Mouse (Mus musculus): Measurements from ENCODE around the gene Ces2f. TPM values are rescaled to one million over a fixed set of nuclear protein-coding genes. Genes with fewer than 3 reads are reported as not detected.
"Not testable (repeated sequence)": the region's sequence is repeated elsewhere in the genome, so short reads cannot be mapped to it uniquely, and the experiment has no call there.

Ces2f gene
- total RNA-seq (2021) = not detected
- long read RNA-seq, experiment 1 = 0 reads
- long read RNA-seq, experiment 2 = 0 reads

- no peak for DNase-seq (ENCODE audit: low spot score in 2 of 2)
These were observed at the start of gene Ces2f for GRCm38 (mm10) chr8:104947056-104947455. TSS of gene Ces2f (plus strand) at chr8:104947356.

GRCm38 (mm10) chr8:104901746-104902145 lies 45.4 kb upstream of the Ces2f start:
- DNase-seq (ENCODE audit: low spot score in 2 of 2) = no peak

GRCm38 (mm10) chr8:104907111-104907510 lies 40.0 kb upstream of the Ces2f start:
- no peak for DNase-seq (ENCODE audit: low spot score in 2 of 2)

- DNase-seq (ENCODE audit: low spot score in 2 of 2) = not testable (repeated sequence)
These were observed 38.1 kb upstream of the Ces2f start for GRCm38 (mm10) chr8:104909021-104909420.

GRCm38 (mm10) chr8:104909651-104910050 lies 37.5 kb upstream of the Ces2f start:
- not testable (repeated sequence) for DNase-seq (ENCODE audit: low spot score in 2 of 2)

- DNase-seq (ENCODE audit: low spot score in 2 of 2) = no peak
These were observed 21.1 kb upstream of the Ces2f start, which contains the start of gene Ces2e for GRCm38 (mm10) chr8:104925972-104926596. TSS of gene Ces2e (plus strand) at chr8:104926260.

- no peak for DNase-seq (ENCODE audit: low spot score in 2 of 2)
These were observed 19.9 kb upstream of the Ces2f start for GRCm38 (mm10) chr8:104927301-104927700.

- no peak for DNase-seq (ENCODE audit: low spot score in 2 of 2)
These were observed 2.5 kb upstream of the Ces2f start for GRCm38 (mm10) chr8:104944665-104945064.

GRCm38 (mm10) chr8:104949031-104949430 lies 1.9 kb downstream of the Ces2f start:
- no peak for DNase-seq (ENCODE audit: low spot score in 2 of 2)

GRCm38 (mm10) chr8:104961537-104961961 lies 14.4 kb downstream of the Ces2f start, which contains the start of gene Ces2g:
TSS of gene Ces2g (plus strand) at chr8:104961718.
- DNase-seq (ENCODE audit: low spot score in 2 of 2) = no peak

GRCm38 (mm10) chr8:104962229-104962901 lies 15.2 kb downstream of the Ces2f start:
- no peak for DNase-seq (ENCODE audit: low spot score in 2 of 2)

- no peak for DNase-seq (ENCODE audit: low spot score in 2 of 2)
These were observed 16.3 kb downstream of the Ces2f start for GRCm38 (mm10) chr8:104963375-104963894.

- DNase-seq (ENCODE audit: low spot score in 2 of 2) = no peak
These were observed 37.0 kb downstream of the Ces2f start for GRCm38 (mm10) chr8:104984126-104984525.

- DNase-seq (ENCODE audit: low spot score in 2 of 2) = no peak
These were observed 37.8 kb downstream of the Ces2f start for GRCm38 (mm10) chr8:104984942-104985341.

GRCm38 (mm10) chr8:104998191-104998590 lies 51.0 kb downstream of the Ces2f start:
- no peak for DNase-seq (ENCODE audit: low spot score in 2 of 2)

- no peak for DNase-seq (ENCODE audit: low spot score in 2 of 2)
These were observed 52.0 kb downstream of the Ces2f start for GRCm38 (mm10) chr8:104999183-104999582.

GRCm38 (mm10) chr8:105000586-105000985 lies 53.4 kb downstream of the Ces2f start, which contains the start of gene Ces2h:
TSS of gene Ces2h (plus strand) at chr8:105000853.
- DNase-seq (ENCODE audit: low spot score in 2 of 2) = no peak

Other genes starting within 250 kb of the Ces2f start
- not detected for gene Ces2a, start 213.4 kb upstream of the Ces2f start, total RNA-seq (2021)
- not detected for gene Ces2b, start 115.8 kb upstream of the Ces2f start, total RNA-seq (2021)
- gene Ces2c, start 100.3 kb upstream of the Ces2f start, total RNA-seq (2021) = not detected
- not detected for gene Ces2e, start 21.1 kb upstream of the Ces2f start, total RNA-seq (2021)
- under 1 TPM; 0.21 to 0.45 TPM for gene Ces2g, start 14.4 kb downstream of the Ces2f start, total RNA-seq (2021)
- not detected for gene Ces2h, start 53.5 kb downstream of the Ces2f start, total RNA-seq (2021)
- gene Ces3a, start 101.2 kb downstream of the Ces2f start, total RNA-seq (2021) = not detected
- not detected for gene Ces3b, start 136.4 kb downstream of the Ces2f start, total RNA-seq (2021)
- gene Ces4a, start 184.4 kb downstream of the Ces2f start, total RNA-seq (2021) = not detected
- gene Cbfb, start 223.3 kb downstream of the Ces2f start, total RNA-seq (2021) = 10 to 100 TPM; 19.4 to 24.7 TPM

Measured in left cerebral cortex, adult 18-20 months (tissue).